Mouse (Mus musculus) liver, embryonic 11.5 days (tissue): ENCODE measurements around the gene Mdc1. TPM values are rescaled to one million over a fixed set of nuclear protein-coding genes. Genes with fewer than 3 reads are reported as not detected.

Experiments used
- ATAC-seq: fragments of 200-750 bp; cut with Nextera tagmentation; replicated peaks from 2 replicates; pipeline ENCODE4 v1.8.0; 2017; ENCODE audit warnings: moderate number of reproducible peaks, mild to moderate bottlenecking, moderate TSS enrichment, moderate library complexity; ENCODE audit not compliant: low FRiP score
- DNase-seq: peaks from one replicate; pipeline ENCODE4 v3.0.0-alpha.2; 2017; ENCODE audit warnings: low spot score
- H3K27ac ChIP-seq: fragments of 300-500 bp; sonication (generic); 2 replicates; pipeline ENCODE4 v1.5.1; 2014; ENCODE audit warnings: mild to moderate bottlenecking, low read depth, low read length, control low read depth
- H3K27me3 ChIP-seq: fragments of 300-500 bp; sonication (generic); replicated peaks from 2 replicates; pipeline ENCODE4 v1.6.1; 2014; ENCODE audit warnings: low read length, mixed read lengths; ENCODE audit not compliant: control insufficient read depth, insufficient read depth
- H3K36me3 ChIP-seq: fragments of 300-500 bp; sonication (generic); 2 replicates; pipeline ENCODE4 v1.6.1; 2014; ENCODE audit warnings: mild to moderate bottlenecking, low read length, moderate library complexity, mixed read lengths; ENCODE audit not compliant: control insufficient read depth, insufficient read depth
- H3K4me1 ChIP-seq: fragments of 300-500 bp; sonication (generic); replicated peaks from 2 replicates; pipeline ENCODE4 v1.6.1; 2014; ENCODE audit warnings: low read length, mixed read lengths; ENCODE audit not compliant: control insufficient read depth, insufficient read depth
- H3K4me2 ChIP-seq: fragments of 300-500 bp; sonication (generic); 2 replicates; pipeline ENCODE4 v1.6.1; 2014; ENCODE audit warnings: mild to moderate bottlenecking, control low read depth, moderate library complexity
- H3K4me3 ChIP-seq: fragments of 300-500 bp; sonication (generic); 2 replicates; pipeline ENCODE4 v1.5.1; 2014; ENCODE audit warnings: low read depth, low read length, control low read depth
- H3K9ac ChIP-seq: fragments of 300-500 bp; sonication (generic); 2 replicates; pipeline ENCODE4 v1.6.1; 2014; ENCODE audit warnings: low read depth, low read length, control low read depth
- H3K9me3 ChIP-seq: fragments of 300-500 bp; sonication (generic); 2 replicates; pipeline ENCODE4 v1.6.1; 2016; ENCODE audit warnings: low read length, inconsistent platforms, mixed read lengths; ENCODE audit not compliant: control insufficient read depth
- WGBS: fragments of 180-500 bp; shearing (Covaris S2); extraction: QIAGEN DNeasy Blood & Tissue Kit; methylation state at CpG from one replicate; pipeline ENCODE4 v1.1.7; 2014; 5-methylcytosine and 5-hydroxymethylcytosine counted together
- polyA plus RNA-seq: library from polyadenylated mRNA; unstranded; fragments of >200 nt; fragmentation: Nextera tagmentation; extraction: Ambion mirVana; gene quantifications from 2 replicates; pipeline ENCODE4 v1.2.1, GENCODE M21; 2014

Mdc1 gene
- polyA plus RNA-seq, 1 experiment from 2014 or later: 19.6 TPM

DNA sequence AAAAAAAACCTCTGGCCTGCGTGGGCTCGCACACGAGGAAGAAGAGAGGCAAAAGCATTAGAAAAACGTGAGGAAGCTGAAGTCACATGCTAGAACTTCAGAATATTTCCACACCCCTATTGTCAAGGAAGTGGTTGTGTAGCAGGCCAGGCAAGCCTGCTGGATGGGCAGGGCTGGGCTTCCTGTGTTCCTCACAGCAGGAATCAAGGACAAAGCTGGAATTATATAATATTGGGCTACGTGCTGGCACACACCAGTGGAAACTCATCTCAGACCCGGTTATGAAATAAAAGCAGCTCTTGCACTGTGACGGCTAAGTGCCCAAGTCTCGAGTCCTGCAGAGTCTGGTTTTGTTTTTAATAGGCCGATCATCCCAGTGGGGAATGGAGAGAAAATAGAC, 33.2 kb upstream of the Mdc1 start:
- Histone ChIP-seq H3K27me3 (no peaks in the 10 kb centered on the region), H3K9ac (no peak overlapping the region), H3K27ac (no peak overlapping the region), H3K4me3 (no peak overlapping the region), H3K9me3 (no peaks in the 10 kb centered on the region), H3K4me1 (0 out of 2 replicates have a peak, but pooled peaks cover under 1% of the 10 kb centered on the region), H3K4me2 (no peak overlapping the region), H3K36me3 (no peaks in the 10 kb centered on the region)
- ATAC-seq (no peak), DNase-seq (no peak)
- WGBS: 62% methylated on average over 9 of the region's 9 CpGs

DNA sequence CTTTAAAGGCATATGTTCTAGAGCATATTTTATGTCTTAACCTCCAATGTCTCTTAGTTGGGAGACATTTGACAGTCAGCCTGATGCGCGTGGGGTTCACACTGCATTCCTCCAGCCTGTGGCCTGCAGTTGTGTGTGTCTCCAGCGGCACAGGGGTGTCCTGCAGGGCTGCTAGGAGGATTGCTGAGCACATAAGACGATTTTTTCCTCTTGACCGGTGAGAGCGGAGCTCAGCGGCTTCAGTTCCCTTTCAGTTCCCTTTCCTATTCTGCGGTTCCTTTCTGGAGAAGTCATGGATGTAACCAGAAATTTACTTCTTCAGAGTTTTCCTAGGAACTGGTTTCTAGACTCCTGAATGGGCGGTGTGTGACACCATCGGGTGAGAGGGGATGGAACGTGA, 31.9 kb upstream of the Mdc1 start:
- no peak overlapping the region for H3K4me2 ChIP-seq
- 85% methylated on average over 11 of the region's 11 CpGs for WGBS
- H3K9me3 ChIP-seq: no peaks in the 10 kb centered on the region
- no peak overlapping the region for H3K4me3 ChIP-seq
- no peak overlapping the region for H3K9ac ChIP-seq
- DNase-seq (no peak), ATAC-seq (no peak)
- H3K36me3 ChIP-seq: no peaks in the 10 kb centered on the region
- no peaks in the 10 kb centered on the region for H3K27me3 ChIP-seq
- H3K4me1 ChIP-seq: peaks cover 6% of the 10 kb centered on the region; the same call in 1 of the 2 replicates
- H3K27ac ChIP-seq: no peak overlapping the region

DNA sequence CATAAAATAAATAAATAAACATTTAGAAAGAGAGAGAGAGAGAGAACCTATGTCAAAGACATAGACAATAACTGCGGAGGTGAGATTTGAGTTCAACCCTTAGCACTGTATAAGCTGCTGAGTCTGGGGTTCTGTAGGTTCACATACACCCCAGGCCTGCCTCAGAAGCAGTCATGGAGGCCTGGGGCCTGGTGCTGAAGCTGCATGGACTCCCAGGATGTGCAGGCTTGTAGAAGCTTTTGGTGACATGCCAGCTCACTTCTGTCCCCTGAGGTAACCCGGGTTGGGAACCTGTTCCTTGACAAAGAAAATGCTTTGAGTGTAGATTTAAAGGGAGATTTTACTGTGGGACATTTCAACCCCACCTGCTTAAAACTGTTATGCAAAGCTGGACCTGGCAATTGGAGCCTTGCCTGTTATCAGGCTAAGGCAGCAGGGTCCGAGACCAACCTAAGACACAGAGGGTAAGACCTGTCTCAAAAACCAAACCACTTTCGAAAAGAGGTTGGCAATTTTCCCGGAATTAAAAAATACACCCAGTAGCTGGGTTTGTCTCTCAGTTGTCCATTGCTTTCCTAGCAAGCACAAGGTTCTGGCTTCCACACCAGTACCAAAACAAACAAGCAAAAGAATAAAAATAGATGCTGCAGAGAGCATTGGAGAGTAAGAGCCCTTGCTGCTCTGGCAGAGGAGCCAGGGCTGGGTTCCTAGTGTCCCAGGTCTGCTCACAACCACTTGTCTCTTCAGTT, 30.2 kb upstream of the Mdc1 start:
- DNase-seq: no peak
- no peak overlapping the region for H3K27ac ChIP-seq
- 71% methylated on average over 5 of the region's 5 CpGs for WGBS

GRCm38 (mm10) chr17:35812307-35812706, 29.0 kb upstream of the Mdc1 start:
- ATAC-seq: no peak
- Histone ChIP-seq H3K9ac (no peak overlapping the region), H3K27me3 (no peaks in the 10 kb centered on the region), H3K4me1 (peaks cover 14% of the 10 kb centered on the region; the same call in 1 of the 2 replicates), H3K9me3 (no peaks in the 10 kb centered on the region), H3K4me2 (no peak overlapping the region), H3K36me3 (no peaks in the 10 kb centered on the region), H3K4me3 (no peak overlapping the region), H3K27ac (no peak overlapping the region)
- WGBS: 80% methylated on average over 5 of the region's 5 CpGs
- no peak for DNase-seq

More for the DNA sequence above, 30.2 kb upstream of the Mdc1 start:
- Histone ChIP-seq H3K27me3 (no peaks in the 10 kb centered on the region), H3K4me3 (no peak overlapping the region), H3K4me1 (peaks cover 11% of the 10 kb centered on the region; the same call in 1 of the 2 replicates), H3K4me2 (no peak overlapping the region), H3K9ac (no peak overlapping the region), H3K36me3 (no peaks in the 10 kb centered on the region), H3K9me3 (no peaks in the 10 kb centered on the region)
- ATAC-seq: no peak

- Histone ChIP-seq H3K9ac (no peak overlapping the region), H3K27ac (no peak overlapping the region), H3K4me1 (peaks cover 14% of the 10 kb centered on the region; the same call in 1 of the 2 replicates), H3K27me3 (no peaks in the 10 kb centered on the region), H3K9me3 (no peaks in the 10 kb centered on the region), H3K4me3 (no peak overlapping the region), H3K36me3 (no peaks in the 10 kb centered on the region), H3K4me2 (no peak overlapping the region)
- DNase-seq: no peak
- ATAC-seq: no peak
- WGBS: 76% methylated on average over 6 of the region's 6 CpGs
Observed at GRCm38 (mm10) chr17:35812736-35813135, 28.6 kb upstream of the Mdc1 start.

DNA sequence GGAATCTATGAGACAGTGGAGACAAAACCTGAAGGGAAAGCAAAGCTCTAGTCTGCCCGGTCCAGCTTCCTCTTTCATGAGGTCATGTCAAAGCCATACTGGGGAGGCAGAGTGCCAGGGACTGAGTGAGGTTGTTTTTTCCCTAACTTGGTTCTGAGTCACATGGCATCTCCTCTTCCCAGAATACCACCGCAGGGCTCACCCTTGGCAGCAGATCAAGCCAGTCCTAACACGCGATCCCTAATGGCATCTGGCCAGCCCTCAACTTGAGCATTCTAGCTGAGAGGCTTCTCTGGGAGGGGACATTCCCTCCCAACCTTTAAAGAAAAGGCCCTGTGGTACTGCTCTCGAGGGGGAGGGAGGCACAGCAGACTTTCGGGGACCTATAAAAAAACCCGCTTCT, 28.1 kb upstream of the Mdc1 start:
- no peak overlapping the region for H3K9ac ChIP-seq
- WGBS: 62% methylated on average over 7 of the region's 7 CpGs
- no peaks in the 10 kb centered on the region for H3K9me3 ChIP-seq
- H3K27ac ChIP-seq: no peak overlapping the region
- H3K36me3 ChIP-seq: no peaks in the 10 kb centered on the region
- peaks cover 14% of the 10 kb centered on the region; the same call in 1 of the 2 replicates for H3K4me1 ChIP-seq
- no peak for DNase-seq
- H3K27me3 ChIP-seq: no peaks in the 10 kb centered on the region
- no peak overlapping the region for H3K4me3 ChIP-seq
- H3K4me2 ChIP-seq: no peak overlapping the region
- no peak for ATAC-seq

- Histone ChIP-seq H3K4me2 (no peak overlapping the region), H3K4me3 (no peak overlapping the region), H3K9me3 (no peaks in the 10 kb centered on the region), H3K27me3 (no peaks in the 10 kb centered on the region), H3K4me1 (peaks cover 14% of the 10 kb centered on the region; the same call in 1 of the 2 replicates), H3K27ac (no peak overlapping the region), H3K36me3 (no peaks in the 10 kb centered on the region), H3K9ac (no peak overlapping the region)
- ATAC-seq (no peak), DNase-seq (no peak)
- 65% methylated on average over 7 of the region's 7 CpGs for WGBS
Observed at GRCm38 (mm10) chr17:35813653-35814052, 27.7 kb upstream of the Mdc1 start.

GRCm38 (mm10) chr17:35814678-35815077, 26.6 kb upstream of the Mdc1 start:
- peaks cover 14% of the 10 kb centered on the region; the same call in 1 of the 2 replicates for H3K4me1 ChIP-seq
- H3K36me3 ChIP-seq: no peaks in the 10 kb centered on the region
- no peak overlapping the region for H3K4me2 ChIP-seq
- 56% methylated on average over 6 of the region's 6 CpGs for WGBS
- H3K27me3 ChIP-seq: no peaks in the 10 kb centered on the region
- no peak overlapping the region for H3K9ac ChIP-seq
- no peaks in the 10 kb centered on the region for H3K9me3 ChIP-seq
- H3K27ac ChIP-seq: no peak overlapping the region
- DNase-seq: no peak
- H3K4me3 ChIP-seq: no peak overlapping the region
- no peak for ATAC-seq

GRCm38 (mm10) chr17:35815836-35816235, 25.5 kb upstream of the Mdc1 start:
- ATAC-seq: no peak
- WGBS: 59% methylated on average over 7 of the region's 7 CpGs
- Histone ChIP-seq H3K27ac (no peak overlapping the region), H3K27me3 (0 out of 2 replicates have a peak, but pooled peaks cover 3% of the 10 kb centered on the region), H3K9me3 (no peaks in the 10 kb centered on the region), H3K4me3 (no peak overlapping the region), H3K9ac (no peak overlapping the region), H3K4me2 (no peak overlapping the region), H3K36me3 (no peaks in the 10 kb centered on the region), H3K4me1 (peaks cover 19% of the 10 kb centered on the region)
- no peak for DNase-seq
